Mouse (Mus musculus) CH12.LX (cell line): ENCODE measurements at regions not wholly inside any gene's neighbourhood (a gene's known extent, or its start where the extent isn't known, plus 50 kb on each side); places are given as distances from the start of the nearest gene placed in this dataset.

Experiments
- CTCF ChIP-seq, 2 experiments: IDR thresholded peaks in 1 of 2; conservative IDR thresholded peaks in 1 of 2; 2 replicates each; pipeline ENCODE4 v1.5.1; 2011 to 2012; ENCODE audit warnings: low read depth in 2 of 2, low read length in 2 of 2, improper control_type of control experiment in 1 of 2, inconsistent platforms in 1 of 2, mild to moderate bottlenecking in 1 of 2, moderate library complexity in 1 of 2
- EP300 ChIP-seq: IDR thresholded peaks from 2 replicates; pipeline ENCODE4 v1.6.1; 2011; ENCODE audit warnings: low read length, improper control_type of control experiment
- GABPA ChIP-seq: IDR thresholded peaks from 2 replicates; pipeline ENCODE4 v1.6.1; 2012; ENCODE audit warnings: low read depth, low read length, improper control_type of control experiment, inconsistent platforms; ENCODE audit not compliant: insufficient replicate concordance
- MXI1 ChIP-seq: IDR thresholded peaks from 2 replicates; pipeline ENCODE4 v1.6.1; 2011; ENCODE audit warnings: mild to moderate bottlenecking, low read depth, low read length, improper control_type of control experiment
- POLR2A ChIP-seq: IDR thresholded peaks from 2 replicates; pipeline ENCODE4 v1.6.1; 2011; ENCODE audit warnings: low read depth, mild to moderate bottlenecking, improper control_type of control experiment, low read length
- SIN3A ChIP-seq: IDR thresholded peaks from 2 replicates; pipeline ENCODE4 v1.6.1; 2012; ENCODE audit warnings: low read length, improper control_type of control experiment, inconsistent platforms
- SMC3 ChIP-seq: IDR thresholded peaks from 2 replicates; pipeline ENCODE4 v1.6.1; 2011; ENCODE audit warnings: low read depth, low read length, improper control_type of control experiment
- USF1 ChIP-seq: IDR thresholded peaks from 2 replicates; pipeline ENCODE4 v1.6.1; 2014; ENCODE audit warnings: low read depth, mild to moderate bottlenecking, inconsistent platforms, low read length, improper control_type of control experiment
- ZC3H11A ChIP-seq: IDR thresholded peaks from 2 replicates; pipeline ENCODE4 v1.6.1; 2012; ENCODE audit warnings: low read depth, mild to moderate bottlenecking, inconsistent platforms, low read length, improper control_type of control experiment
- ZMIZ1 ChIP-seq: IDR thresholded peaks from 2 replicates; pipeline ENCODE4 v1.6.1; 2012; ENCODE audit warnings: low read depth, mild to moderate bottlenecking, inconsistent platforms, low read length, improper control_type of control experiment
- ZNF384 ChIP-seq: IDR thresholded peaks from 2 replicates; pipeline ENCODE4 v1.6.1; 2012; ENCODE audit warnings: low read depth, low read length, improper control_type of control experiment, inconsistent platforms

DNA sequence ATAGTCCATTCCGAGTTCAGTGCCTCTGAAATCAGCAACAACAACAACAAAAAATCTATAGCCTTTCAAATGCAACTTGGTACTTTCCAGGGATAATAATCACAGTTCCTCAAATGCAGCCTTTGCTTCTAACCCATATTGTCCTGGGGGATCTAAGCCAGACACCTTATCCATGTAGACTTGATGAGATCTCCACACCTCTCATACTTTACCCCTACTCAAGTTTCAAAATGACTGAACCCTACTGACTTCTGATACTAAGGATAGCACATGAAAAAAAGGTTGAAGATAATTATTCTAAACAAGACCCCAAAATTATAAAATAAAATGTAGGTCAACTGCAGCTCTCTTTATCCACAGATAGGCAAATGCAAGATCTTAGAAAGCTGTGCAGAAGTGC lies 101.2 kb downstream of the A730009L09Rik start:
- peak; percentile 79 for TF ChIP-seq ZNF384
- peak; percentile 85 for TF ChIP-seq EP300
- TF ChIP-seq POLR2A, result no peak
- no peak for TF ChIP-seq USF1
- no peak for TF ChIP-seq ZC3H11A
- TF ChIP-seq CTCF (conservative IDR thresholded peaks at IDR 0.05 in 1 of 2, IDR thresholded peaks at IDR 0.05 in 1 of 2; ENCODE audit: low read depth in 2 of 2, low read length in 2 of 2), result no peak
- TF ChIP-seq GABPA, result no peak
- TF ChIP-seq MXI1, result no peak
- TF ChIP-seq SIN3A, result no peak
- no peak for TF ChIP-seq ZMIZ1
- TF ChIP-seq SMC3, result no peak
